Mouse (Mus musculus) kidney, postnatal 14 days (tissue): Measurements from ENCODE around the gene Cachd1.
A peak's percentile ranks its signal among the peaks of the same experiment; 100 is the strongest.

Source experiments
- DNase-seq: peaks from one replicate; pipeline ENCODE4 v3.0.0; 2022; ENCODE audit warnings: mixed read lengths

Cachd1 gene

DNA sequence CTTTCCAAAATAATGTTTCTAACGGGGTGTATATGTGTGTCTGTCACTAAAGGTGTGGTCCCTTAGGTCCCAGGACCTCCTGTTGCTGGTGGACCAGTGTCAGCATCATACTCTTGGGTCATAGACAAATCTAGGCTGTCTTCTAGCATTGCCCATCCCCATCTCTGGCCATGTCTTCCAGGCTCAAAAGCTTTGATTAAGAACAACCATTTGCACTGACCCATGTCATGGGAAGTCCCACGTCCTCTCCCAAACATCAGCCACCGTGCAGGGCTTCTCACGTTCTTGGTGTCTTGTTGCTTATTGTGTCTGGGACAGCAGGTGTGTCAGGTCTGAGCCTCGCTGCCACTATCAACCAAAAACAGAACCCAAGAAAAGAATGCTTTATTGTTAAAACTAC, 219.1 kb downstream of the Cachd1 start:
- DNase-seq = no peak

DNA sequence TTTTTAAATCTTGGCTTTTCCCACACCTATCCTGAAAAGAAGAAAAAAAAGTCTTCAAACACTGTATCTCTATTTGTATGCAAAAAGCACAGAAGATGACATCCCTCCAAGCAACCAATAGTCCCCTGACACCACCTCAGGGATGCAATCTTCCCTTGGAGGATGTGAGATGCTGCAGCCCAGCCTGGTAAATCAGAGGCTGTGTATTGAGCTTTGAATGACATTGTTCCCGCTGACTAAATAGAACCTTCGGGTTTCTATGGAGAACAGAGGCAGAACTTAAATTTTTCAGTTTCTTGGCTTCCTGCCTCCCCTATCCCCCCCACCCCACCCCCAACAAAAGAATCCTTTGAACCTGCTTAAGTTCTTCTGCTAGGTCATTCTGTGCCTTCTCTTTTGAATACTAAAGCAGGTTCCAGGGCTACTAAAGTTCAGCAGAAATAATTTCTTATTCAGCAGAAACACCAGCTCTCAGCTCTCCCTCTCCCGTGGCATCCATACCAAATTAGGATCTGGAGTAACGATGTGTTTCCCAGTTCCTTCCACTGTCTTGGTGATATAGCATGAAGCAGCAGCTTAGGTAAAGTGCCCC, 219.7 kb downstream of the Cachd1 start:
- DNase-seq = no peak

DNA sequence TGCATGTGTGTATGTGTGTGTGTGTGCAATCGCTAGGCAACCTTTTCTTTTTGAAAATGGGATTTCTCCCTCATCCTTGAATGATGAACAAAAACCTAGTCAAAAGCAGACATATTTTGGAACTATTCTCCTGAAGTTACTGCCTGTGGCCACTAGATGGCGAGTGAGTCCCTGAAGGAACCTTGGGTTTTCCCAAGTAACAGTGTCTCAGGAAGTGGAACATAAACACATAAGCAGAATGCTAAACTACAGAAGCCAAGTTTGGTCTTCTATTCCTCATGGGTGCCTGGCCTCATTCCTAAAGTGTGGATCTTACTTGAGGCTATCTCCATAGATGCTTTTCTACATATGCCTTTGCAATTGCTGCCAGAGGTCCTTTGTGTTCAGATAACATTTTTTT, 221.7 kb downstream of the Cachd1 start:
- DNase-seq = peak; percentile 61

DNA sequence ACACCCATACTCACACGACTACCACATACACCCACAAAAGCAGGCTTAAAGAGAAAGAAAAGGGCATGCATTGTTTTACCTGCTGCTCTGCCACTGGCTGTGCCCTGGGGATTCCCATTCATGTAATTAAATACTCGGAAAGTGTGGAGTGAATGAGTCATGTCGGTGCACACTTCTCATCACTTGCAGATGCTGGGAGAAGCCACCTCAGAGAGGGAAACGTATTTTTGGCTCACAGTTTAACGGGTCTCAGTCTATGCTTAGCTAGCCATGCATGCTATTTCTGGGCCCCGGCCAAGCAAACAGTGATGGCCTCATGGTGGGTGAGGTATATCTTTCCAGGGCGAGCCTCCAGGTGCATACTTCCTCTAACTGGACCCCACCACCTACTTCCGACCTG, 222.4 kb downstream of the Cachd1 start:
- no peak for DNase-seq

DNA sequence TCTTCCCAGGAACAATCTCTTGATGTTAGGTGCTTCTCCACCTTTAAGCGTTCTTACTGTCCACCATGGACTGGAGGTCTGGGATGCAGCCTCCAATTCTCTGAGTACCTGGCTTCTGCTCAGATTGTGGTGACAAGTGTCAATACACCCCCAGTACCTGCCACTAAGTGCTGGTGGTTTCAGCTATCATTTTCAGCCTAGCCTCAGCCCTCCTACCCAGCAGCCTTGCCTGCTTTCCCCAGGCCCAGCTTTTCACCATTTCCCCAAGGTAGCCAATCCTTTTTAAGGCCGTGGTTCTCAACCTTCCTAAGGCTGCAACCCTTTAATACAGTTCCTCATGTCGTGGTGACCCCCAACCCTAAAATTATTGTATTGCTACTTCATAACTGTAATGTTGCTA, 224.1 kb downstream of the Cachd1 start:
- no peak for DNase-seq

DNA sequence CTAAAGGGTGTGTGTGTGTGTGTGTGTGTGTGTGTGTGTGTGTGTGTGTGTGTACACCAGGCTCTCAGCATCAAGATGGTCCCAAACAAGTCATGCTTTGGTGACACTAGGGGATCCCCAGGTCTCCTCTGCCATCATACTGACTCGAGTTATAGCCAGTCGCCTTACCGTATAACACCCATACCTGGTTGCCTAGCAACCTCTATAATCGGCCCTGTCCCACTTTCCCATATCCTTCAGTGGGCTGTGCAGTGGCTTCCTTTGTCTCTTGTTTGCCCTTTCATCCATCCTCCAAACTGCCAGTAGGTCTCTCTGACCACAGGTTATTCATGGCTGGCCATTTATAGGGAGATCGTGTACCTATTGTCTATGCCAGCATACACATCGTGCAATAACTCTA, 224.6 kb downstream of the Cachd1 start:
- DNase-seq = no peak

DNA sequence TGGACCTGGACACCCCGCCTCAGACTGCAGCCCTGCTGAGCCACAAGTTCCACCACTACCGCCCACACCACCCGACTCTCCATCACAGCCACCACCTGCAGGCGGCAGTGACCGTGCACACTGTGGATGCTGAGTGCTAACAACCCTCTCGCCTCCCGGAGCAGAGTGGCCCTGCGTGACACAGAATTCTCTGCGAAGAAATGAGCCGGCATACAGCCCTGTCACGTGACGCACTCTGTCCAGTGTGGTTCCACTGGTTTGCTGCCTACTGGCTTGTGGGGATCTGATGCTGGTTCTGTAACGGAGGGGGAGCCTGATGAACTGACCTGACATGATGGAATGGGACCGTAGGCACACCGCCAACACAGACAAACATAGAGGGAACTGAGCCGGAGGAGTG, 226.5 kb downstream of the Cachd1 start:
- no peak for DNase-seq

DNA sequence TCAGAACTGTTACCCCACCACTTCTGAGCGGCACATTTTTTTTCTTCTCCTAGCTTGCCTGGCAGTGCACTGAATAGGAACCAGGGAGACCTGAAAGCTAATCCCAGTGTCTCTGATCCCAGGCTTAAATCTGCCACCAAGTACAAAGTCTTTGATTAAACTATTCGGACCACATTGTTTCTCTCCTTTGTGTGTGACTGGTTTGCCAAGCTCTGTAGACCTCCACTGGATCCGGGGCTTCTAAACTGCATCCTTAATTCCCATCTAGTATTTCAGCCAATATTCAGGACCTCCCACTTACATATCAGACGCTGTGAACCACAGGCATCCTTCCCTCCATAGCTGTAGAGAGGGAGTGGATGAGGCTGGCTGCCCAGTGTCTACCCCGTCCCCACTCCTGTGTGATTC, 231.9 kb downstream of the Cachd1 start:
- DNase-seq = no peak

DNA sequence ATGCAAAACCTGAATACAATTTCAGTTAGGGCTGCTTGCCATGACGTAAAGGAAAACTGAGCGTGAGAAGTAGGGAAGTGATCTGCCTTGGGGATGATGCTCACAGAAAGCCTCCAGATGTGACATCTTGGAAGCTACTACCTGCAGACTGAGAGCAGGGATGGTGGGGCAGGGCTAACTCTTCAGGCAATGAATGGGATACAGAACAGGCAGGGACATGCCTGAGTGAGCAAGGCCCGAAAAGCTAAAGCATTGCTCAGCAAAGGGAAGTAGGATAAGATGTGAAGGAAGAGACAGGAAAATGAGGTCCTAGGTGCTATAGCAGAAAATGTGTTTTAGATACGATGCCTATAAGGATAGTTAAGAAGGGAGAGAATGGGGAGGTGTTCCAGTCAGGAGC, 232.6 kb downstream of the Cachd1 start:
- no peak for DNase-seq

DNA sequence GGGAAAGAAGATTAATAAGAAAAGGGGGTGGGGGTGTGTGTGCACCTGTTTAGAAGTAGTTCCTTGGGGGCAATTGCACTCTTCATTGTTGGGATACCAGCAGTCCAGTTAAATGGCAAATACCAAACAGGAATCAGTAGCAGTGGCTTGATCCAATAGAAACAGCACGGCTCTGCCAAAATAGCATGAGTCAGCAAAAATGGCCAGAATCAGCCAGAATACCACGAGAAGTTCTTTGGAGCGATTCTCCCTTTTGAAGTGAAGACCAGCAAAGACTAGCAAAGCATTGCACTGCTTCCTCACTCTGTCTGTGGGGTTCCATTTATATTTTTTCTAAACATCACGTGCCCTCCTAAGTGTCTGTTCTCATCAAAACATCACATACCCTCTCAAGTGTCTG, 241.3 kb downstream of the Cachd1 start:
- DNase-seq = no peak

DNA sequence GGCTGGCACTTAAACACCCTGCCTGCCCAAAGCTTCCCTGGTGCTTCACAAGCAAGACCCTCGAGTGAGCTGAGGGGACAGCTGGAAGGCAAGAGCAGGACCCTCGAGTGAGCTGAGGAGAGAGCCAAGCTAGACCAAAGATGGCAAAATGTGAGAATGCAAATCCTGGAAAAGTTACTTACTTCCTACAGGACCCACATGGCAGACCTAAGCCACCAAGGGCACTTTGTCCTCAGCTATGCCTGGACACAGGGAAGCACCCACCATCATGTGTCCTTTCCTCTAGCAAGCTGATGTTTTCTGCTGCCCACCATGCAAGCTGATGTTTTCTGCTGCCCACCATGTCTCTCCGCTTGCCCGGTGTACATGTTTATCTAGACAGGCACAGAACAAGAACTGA, 244.1 kb downstream of the Cachd1 start, which contains the start of gene Gm10577:
Gm10577 (minus strand) TSS at position 101 of the 400 bp plus-strand sequence.
- DNase-seq = no peak

DNA sequence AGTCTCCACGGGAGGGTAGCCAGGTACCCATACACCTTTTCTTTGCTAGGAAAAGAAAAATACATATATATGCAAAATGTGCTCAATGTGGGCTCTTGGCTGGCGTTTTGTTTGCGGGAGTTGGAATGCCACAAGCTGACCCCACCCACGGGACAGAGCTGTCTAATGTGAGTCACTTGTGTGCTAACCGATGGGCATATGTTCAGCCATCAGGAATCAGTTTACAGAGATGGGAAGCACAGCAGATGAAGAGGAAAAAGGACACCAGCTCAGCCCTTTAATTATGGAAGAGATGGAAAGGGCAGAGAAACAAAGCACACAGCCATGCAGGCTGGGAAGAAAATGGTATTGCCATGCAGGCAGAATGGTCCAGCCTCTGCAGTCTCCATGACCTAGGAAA, 250.1 kb downstream of the Cachd1 start:
- DNase-seq = no peak

DNA sequence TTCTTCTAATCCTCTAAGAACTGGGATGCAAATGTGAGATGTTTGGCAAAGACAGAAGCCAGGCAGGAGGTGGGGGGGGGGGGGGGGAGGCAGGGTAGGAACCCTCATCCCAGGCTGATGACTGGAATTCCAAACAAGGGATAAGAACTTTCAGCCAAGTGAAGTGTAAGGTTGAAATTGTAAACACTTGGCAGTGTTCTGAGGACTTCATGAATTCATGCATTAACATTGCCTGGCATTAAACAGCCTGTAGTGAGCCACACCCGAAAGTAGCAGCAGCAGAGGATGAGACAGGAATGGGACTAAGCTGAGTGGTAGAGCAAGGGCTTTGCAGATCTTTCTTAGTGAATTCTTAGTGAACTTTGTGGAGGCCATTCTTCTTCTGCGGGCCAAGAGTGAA, 250.5 kb downstream of the Cachd1 start:
- no peak for DNase-seq

DNA sequence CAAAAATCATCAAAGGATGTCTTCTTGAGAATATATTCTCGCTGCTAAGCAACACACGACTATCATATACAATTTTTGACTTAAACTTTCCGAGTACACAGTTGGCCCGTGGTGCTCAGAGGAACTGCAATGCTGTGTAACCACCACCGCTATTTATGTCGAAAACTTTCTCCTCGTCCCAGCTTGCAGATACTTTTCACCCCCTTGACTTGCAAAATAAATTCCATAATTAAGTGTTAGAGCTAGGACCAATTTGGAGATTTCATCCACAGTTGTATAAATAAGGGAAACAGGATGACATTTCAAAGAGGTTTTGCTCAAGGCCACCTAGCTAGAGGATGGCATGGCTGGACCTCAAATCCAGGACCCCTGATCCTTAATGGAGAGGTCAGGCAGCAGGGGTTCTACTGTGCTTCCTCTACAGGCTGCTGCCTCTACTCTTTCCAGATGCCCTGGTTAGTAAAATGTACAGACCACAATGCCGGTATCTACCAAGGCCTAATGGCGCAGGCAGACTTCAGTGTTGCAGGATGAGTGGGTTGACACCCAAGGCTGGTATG, 251.5 kb downstream of the Cachd1 start:
- no peak for DNase-seq

DNA sequence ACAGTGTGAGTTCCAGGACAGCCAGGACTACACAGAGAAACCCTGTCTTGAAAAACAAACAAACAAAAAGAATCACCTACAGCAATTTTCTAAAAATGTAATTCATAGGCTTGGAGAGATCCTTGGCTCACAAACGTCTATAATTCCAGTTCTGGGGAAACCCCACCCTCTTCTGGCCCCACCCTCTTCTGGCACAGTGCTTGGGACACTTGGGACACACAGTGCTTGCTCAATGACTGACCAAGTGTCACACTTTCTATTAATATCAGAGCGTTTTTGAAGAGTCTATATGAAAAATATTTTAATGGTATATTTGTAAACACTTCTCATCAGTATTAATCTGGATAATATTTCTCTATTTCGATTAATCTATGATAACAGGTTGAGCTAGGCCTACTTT, 256.6 kb downstream of the Cachd1 start:
- DNase-seq = no peak

DNA sequence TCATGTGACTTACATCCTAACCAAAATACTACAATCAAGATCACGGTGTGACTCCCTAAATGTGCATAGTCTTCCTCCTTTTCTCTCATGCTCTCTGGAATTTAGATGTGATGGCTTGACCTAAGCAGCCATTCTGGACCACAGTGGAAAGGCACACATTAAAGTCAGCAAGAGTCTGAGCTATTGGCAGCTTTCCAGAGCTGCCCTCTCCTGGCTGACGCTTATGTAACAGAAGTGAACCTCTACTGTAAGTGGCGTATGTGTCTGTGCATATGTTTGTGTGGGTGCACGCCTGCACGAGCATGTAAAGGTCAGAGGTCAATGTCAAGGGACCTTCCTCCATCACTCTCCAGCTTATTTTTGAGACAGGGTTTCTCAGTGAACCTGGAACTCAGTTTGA, 258.7 kb downstream of the Cachd1 start:
- no peak for DNase-seq

DNA sequence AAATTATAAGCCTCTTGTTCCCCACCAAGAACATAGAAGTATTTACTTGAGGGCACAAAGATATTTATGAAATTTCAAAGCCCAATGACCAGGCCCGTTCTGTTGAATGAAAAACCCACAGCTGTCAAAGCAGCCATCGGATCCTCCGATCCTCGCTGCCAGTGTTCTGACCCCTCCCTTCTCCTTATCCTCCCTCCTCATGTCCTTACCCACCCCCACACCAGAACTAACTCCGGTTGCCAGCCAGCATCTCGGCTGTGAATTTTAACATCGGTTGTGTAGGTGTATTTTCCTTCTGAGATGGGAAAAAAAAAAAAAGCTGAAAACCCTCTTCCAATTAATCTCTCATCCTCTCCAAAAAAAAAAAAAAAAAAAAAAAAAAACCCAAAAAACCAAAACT, 260.7 kb downstream of the Cachd1 start:
- no peak for DNase-seq

DNA sequence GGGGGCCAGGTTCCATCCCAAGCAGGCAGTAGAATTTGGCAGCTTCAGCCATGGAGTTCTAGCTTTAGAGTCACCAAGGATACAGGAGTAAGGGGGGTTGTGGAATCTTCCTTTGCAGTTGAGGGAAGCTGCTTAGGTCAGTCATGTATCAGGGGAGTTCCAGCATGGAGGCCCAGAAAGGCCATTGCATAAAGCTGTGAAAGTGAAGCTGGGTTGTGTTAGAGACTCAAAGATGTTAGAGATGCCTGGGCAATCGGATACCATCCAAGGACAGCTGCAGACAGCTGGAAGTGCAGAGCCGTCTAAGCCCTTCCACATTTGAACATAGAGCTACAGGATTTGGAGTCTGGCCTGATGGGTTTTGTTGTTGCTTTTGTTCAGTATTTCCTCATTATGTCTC, 267.2 kb downstream of the Cachd1 start:
- no peak for DNase-seq

DNA sequence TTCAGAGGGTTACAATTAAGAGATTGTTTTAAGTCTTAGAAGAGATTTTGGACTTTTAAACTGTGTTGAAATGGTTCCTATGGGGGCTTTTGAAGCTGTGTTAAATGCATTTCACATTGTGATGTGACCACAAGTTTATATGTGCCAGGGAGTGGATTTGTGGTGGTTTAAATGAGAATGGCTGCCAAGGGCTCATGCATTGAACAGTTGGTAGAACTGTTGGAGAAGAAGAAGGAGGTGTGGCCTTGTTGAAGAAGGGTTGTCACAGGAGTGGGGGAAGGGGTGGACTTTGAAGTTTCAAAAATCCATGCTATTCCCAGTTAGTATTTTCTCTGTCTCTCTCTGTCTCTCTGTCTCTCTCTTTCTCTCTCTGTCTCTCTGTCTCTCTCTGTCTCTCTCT, 267.7 kb downstream of the Cachd1 start:
- no peak for DNase-seq

DNA sequence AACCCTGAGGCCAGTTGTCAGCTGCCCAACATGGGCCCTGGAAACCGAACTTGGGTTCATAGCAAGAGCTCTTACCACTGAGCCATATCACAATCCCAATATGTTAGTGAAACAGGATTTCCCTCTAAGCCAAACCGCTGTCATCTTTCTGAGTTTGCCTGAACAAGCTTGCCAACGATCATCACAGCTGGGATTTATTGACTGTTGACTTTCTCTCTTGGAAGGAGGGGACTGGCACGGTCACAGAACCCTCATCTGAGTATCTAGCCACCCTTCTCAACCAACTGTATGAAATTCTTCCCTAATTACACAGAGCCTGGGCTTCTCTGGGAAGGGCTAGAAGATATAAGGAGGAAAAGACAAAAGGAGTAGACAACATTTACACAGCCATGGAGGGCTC, 270.1 kb downstream of the Cachd1 start:
- no peak for DNase-seq

DNA sequence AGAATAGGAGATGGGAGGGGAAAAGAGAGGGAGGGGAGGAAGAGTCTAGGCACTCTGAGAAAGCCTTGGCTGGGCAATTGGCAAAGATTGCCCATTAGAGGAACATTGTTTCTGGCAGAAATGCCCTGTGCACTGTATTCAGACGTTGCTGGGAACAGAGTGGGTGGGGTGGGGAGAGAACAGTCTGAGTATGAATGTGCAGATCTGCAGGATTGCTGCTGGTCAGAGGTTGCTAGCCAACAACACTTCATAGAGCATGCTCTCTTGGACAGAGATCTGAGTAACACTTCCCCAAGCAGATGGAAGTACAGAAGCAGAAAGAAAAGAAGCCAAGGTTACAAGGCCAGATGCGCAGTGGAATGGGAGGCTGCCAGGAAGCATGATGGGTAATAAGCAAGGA, 285.7 kb downstream of the Cachd1 start:
- no peak for DNase-seq

DNA sequence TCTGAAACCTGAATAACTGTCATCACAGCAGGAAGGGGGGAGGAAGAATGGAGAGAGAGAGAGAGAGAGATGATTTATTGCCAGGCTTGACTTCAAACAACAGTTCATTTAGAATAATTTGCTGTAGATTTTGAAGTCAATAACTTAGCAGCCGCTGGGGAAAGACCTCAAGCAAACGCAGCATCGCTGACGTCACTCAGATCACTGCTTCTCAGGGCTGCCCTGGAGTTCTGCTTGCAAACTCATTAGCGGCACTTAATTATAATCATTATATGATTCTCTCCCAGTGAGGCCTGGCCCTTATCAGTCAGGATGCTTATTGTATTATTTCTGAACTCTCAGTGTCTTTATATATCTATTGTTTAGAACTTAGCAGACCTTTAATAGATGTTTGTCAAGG, 289.9 kb downstream of the Cachd1 start:
- no peak for DNase-seq

DNA sequence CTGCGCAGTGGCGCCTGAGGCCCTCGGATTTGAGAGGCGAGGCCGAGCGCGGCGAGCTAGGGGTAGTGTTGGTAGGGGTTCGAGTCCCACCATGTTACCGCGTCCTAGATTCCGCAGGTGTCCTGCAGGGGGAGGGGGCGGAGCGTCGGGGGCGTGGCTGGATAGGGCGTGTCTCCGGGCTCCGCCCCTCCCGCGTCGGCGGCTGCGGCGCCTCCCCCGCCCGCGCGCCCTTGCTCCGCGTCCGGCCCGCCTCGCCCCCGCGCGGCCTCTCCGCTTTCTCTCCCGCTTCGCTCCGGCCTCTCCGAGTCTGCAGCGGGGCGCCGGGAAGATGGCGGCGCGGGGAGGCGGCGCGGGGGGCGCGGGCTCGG, 292.3 kb downstream of the Cachd1 start, which contains the start of gene Raver2:
Raver2 (plus strand) TSS at position 198 of the 368 bp plus-strand sequence.
- peak; percentile 71 for DNase-seq

DNA sequence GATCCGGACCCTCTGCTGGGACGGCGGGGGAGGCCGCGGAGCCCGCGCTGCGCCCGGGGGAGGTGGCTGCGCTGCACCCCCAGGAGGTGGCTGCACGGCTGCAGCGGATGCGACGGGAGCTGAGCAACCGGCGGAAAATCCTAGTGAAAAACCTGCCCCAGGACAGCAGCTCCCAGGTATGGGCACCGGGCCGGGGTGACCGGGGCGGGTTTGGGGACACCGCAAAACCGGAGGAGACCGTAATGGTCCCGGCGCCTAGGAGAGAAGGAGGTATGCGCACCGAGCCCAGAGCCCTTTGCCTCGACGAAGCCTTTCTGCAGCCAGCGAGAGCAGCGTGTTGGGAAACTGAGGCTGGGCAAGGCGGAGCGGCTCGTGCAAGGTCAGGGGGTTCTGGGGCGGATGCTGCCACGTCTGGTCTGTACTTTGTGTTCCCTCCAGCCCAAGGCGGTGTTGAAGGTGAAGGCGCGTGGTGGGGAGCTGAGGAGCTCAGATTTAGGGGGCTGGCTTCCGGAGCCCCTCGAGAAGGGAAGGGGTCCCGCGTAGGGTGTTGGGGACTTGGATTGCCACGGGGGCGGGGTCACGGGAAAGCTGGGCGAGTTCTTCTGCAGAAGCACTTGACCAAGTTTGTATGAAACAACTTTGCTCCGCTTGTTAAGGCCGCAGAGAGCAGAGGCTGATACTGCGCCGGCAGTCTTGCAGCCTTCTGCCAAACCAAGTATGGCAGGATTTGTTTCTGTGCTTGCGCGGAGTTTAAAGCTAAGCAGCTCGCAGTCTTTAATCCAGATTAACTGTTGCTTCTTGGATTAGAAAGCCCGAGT, 292.9 kb downstream of the Cachd1 start:
- DNase-seq = peak; percentile 15
